Mouse (Mus musculus) C2C12 (cell line): Measurements from ENCODE around the gene Dhrs3.

ENCODE experiments used
- CEBPB ChIP-seq: IDR thresholded peaks from one replicate; pipeline ENCODE4 v1.6.1; 2011; ENCODE audit warnings: low read depth, mild to moderate bottlenecking, control low read depth, moderate library complexity
- CTCF ChIP-seq: IDR thresholded peaks from one replicate; pipeline ENCODE4 v1.5.1; 2011; ENCODE audit not compliant: control insufficient read depth, insufficient read depth, insufficient read length
- FOSL1 ChIP-seq: IDR thresholded peaks from one replicate; pipeline ENCODE4 v1.8.0; 2011; ENCODE audit warnings: mild to moderate bottlenecking, low read length; ENCODE audit not compliant: poor library complexity, insufficient read depth, severe bottlenecking
- MAX ChIP-seq: IDR thresholded peaks from one replicate; pipeline ENCODE4 v1.6.1; 2011; ENCODE audit warnings: mild to moderate bottlenecking, control low read depth
- MYOD1 ChIP-seq: IDR thresholded peaks from one replicate; pipeline ENCODE4 v1.6.1; 2011; ENCODE audit warnings: low read depth; ENCODE audit not compliant: control insufficient read depth, insufficient read length
- MYOG ChIP-seq: IDR thresholded peaks from one replicate; pipeline ENCODE4 v1.6.1; 2011; ENCODE audit not compliant: control insufficient read depth, insufficient read length; ENCODE audit errors: extremely low read depth
- USF1 ChIP-seq: IDR thresholded peaks from one replicate; pipeline ENCODE4 v1.6.1; 2011; ENCODE audit warnings: low read depth, mild to moderate bottlenecking, control low read depth, moderate library complexity

- TF ChIP-seq CTCF (no peak), MYOD1 (no peak), USF1 (no peak), MAX (no peak), MYOG (no peak), CEBPB (no peak), FOSL1 (no peak)
Observed at GRCm38 (mm10) chr4:144910281-144910680, 17.7 kb downstream of the Dhrs3 start.
